Mouse (Mus musculus) liver, adult 2 months (tissue): ENCODE measurements around the gene Nfatc3. TPM values are rescaled to one million over a fixed set of nuclear protein-coding genes. Genes with fewer than 3 reads are reported as not detected.

ENCODE experiments used
- DNase-seq: peaks from one replicate; pipeline ENCODE4 v3.0.0-alpha.2; 2011; ENCODE audit warnings: low read depth, low spot score; ENCODE audit errors: extremely low read depth
- H3K27ac ChIP-seq: fragments of 200-500 bp; replicated peaks from 2 replicates; pipeline ENCODE4 v1.5.1; 2012; ENCODE audit warnings: low read depth, mild to moderate bottlenecking, control low read depth, inconsistent platforms, low read length; ENCODE audit not compliant: insufficient read depth
- H3K27me3 ChIP-seq: fragments of 200-500 bp; 2 replicates; pipeline ENCODE4 v1.6.1; 2012; ENCODE audit warnings: mild to moderate bottlenecking, moderate library complexity, low read length, inconsistent platforms; ENCODE audit not compliant: control insufficient read depth, insufficient read depth
- H3K36me3 ChIP-seq: fragments of 200-500 bp; 2 replicates; pipeline ENCODE4 v1.6.1; 2012; ENCODE audit warnings: low read length, inconsistent platforms; ENCODE audit not compliant: control insufficient read depth, insufficient read depth
- H3K4me1 ChIP-seq: fragments of 200-500 bp; 2 replicates; pipeline ENCODE4 v1.6.1; 2011; ENCODE audit warnings: low read length; ENCODE audit not compliant: control insufficient read depth, insufficient read depth
- H3K4me3 ChIP-seq: fragments of 200-500 bp; 2 replicates; pipeline ENCODE4 v1.5.1; 2011; ENCODE audit warnings: low read depth, mild to moderate bottlenecking, control low read depth, low read length, moderate library complexity; ENCODE audit not compliant: insufficient read depth
- H3K79me2 ChIP-seq: fragments of 200-500 bp; 2 replicates; pipeline ENCODE4 v1.6.1; 2012; ENCODE audit warnings: inconsistent platforms, mild to moderate bottlenecking, low read length, moderate library complexity; ENCODE audit not compliant: control insufficient read depth, insufficient read depth
- H3K9ac ChIP-seq: fragments of 200-500 bp; 2 replicates; pipeline ENCODE4 v1.6.1; 2012; ENCODE audit warnings: low read depth, mild to moderate bottlenecking, control low read depth, inconsistent platforms, low read length
- CTCF ChIP-seq: fragments of 200-500 bp; IDR thresholded peaks from 2 replicates; pipeline ENCODE4 v1.5.1; 2011; ENCODE audit warnings: low read depth, low read length, control low read depth
- POLR2A ChIP-seq: fragments of 200-500 bp; IDR thresholded peaks from 2 replicates; pipeline ENCODE4 v1.6.1; 2011; ENCODE audit warnings: low read length, control low read depth; ENCODE audit not compliant: insufficient read depth; ENCODE audit errors: extremely low read depth
- WGBS: fragments of 180-500 bp; shearing (Covaris S2); methylation state at CpG from one replicate; pipeline ENCODE4 v1.1.7; 2018; 5-methylcytosine and 5-hydroxymethylcytosine counted together
- polyA plus RNA-seq: library from polyadenylated mRNA; depleted of rRNA; stranded (reverse); fragments of >200 nt; gene quantifications from 2 replicates; pipeline ENCODE4 v1.2.3, GENCODE M21; 2012; rRNA removed
- total RNA-seq: library from RNA; depleted of rRNA; stranded (reverse); fragments of >200 nt; gene quantifications from 2 replicates; pipeline ENCODE4 v1.2.3, GENCODE M21; 2014; rRNA removed

Gene Nfatc3
- total and polyA plus RNA-seq, 2 experiments: 8.5 to 13.3 TPM

DNA sequence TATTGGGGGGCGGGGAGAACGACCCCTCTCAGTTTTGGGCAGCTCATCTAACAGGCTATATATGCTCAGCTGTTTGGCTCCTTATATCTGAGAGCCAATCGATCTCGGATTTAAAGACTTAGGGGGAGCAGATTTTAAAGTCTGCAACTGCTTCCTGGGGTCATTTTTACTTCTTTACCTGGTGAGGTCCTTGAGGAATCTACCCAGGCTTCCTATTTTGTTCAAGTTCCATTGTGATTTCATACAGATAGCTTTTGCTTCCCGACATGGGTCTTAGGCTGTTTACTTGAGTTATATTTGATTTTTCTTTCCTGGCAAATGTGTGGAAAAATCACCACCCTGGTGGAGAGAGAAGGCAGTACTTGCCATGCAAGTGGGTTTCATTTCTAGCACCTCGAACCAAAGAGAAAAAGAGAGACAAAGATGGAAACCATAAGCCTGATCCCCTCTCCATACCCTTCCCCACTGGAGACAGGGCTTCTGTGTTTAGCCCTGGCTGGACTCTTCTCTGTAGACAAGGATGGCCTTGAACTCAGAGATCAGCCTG is 111.4 kb downstream of the Nfatc3 start:
- no peaks in the 10 kb centered on the region for H3K36me3 ChIP-seq
- no peak for DNase-seq
- H3K9ac ChIP-seq: no peak overlapping the region
- H3K79me2 ChIP-seq: no peaks in the 10 kb centered on the region
- TF ChIP-seq CTCF (no peak), POLR2A (no peak)
- H3K27me3 ChIP-seq: peaks cover 11% of the 10 kb centered on the region
- H3K27ac ChIP-seq: no peak overlapping the region
- 36% methylated on average over 6 of the region's 6 CpGs for WGBS
- H3K4me3 ChIP-seq: no peak overlapping the region
- peaks cover 7% of the 10 kb centered on the region; the same call in 1 of the 2 replicates for H3K4me1 ChIP-seq

DNA sequence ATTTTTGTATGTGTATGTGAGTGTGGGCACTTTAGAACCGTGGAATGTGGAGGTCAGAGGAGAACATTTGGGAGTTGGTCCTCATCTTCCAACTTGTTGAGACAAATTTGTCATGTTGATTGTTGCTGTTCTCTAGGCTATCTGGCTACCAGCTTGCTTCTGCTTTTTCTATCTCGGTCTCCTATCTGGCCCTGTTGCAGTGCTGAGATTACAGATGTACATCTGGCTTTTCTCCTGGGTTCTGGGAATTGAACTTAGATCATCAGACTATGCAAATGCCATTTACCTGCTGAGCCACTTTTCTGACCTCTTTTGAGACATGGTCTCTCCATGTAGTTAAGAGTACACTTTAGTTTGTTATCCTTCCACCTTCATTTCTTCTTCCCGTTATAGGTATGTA is 114.9 kb downstream of the Nfatc3 start:
- TF ChIP-seq CTCF: no peak
- no peak for TF ChIP-seq POLR2A
- Histone ChIP-seq H3K9ac (no peak overlapping the region), H3K4me3 (no peak overlapping the region), H3K27me3 (peaks cover 8% of the 10 kb centered on the region), H3K79me2 (no peaks in the 10 kb centered on the region), H3K4me1 (peaks cover 7% of the 10 kb centered on the region; the same call in 1 of the 2 replicates), H3K36me3 (no peaks in the 10 kb centered on the region), H3K27ac (no peak overlapping the region)
- WGBS: 84% methylated on average over 3 of the region's 3 CpGs
- no peak for DNase-seq

- DNase-seq: no peak
- Histone ChIP-seq H3K79me2 (no peaks in the 10 kb centered on the region), H3K4me1 (no peaks in the 10 kb centered on the region), H3K27ac (no peak overlapping the region), H3K9ac (no peak overlapping the region), H3K27me3 (no peaks in the 10 kb centered on the region), H3K4me3 (no peak overlapping the region), H3K36me3 (no peaks in the 10 kb centered on the region)
- WGBS: 58% methylated on average over 1 of the region's 1 CpGs
- no peak for TF ChIP-seq POLR2A
- TF ChIP-seq CTCF: no peak
Measured at GRCm38 (mm10) chr8:106176891-106177290, 118.3 kb downstream of the Nfatc3 start.

- DNase-seq: no peak
Measured at GRCm38 (mm10) chr8:106177594-106177993, 119.0 kb downstream of the Nfatc3 start.

DNA sequence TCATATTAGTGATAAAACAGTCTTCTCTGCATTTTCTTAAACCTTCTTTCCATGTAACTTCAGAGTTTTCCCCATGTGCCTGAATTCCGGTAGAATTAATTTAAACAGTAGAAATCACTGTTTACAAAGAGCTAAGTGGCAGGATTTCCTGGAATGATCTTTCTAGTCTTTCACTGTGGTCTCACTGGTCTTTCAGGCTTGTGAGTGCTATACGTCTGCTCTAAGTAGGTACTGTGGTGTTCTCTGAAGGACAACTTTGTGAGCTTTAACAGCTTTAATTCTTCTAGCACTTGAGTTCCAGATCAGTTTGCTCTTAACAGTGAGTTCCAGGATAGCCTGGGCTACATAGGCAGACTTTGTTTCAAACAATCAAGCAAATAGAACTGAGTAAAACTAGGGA is 119.8 kb downstream of the Nfatc3 start:
- TF ChIP-seq CTCF: no peak
- no peak for TF ChIP-seq POLR2A
- Histone ChIP-seq H3K4me1 (no peaks in the 10 kb centered on the region), H3K79me2 (no peaks in the 10 kb centered on the region), H3K36me3 (no peaks in the 10 kb centered on the region), H3K27ac (no peak overlapping the region), H3K9ac (no peak overlapping the region), H3K27me3 (no peaks in the 10 kb centered on the region), H3K4me3 (no peak overlapping the region)
- no peak for DNase-seq
- 75% methylated on average over 2 of the region's 2 CpGs for WGBS

More at GRCm38 (mm10) chr8:106177594-106177993, 119.0 kb downstream of the Nfatc3 start:
- no peaks in the 10 kb centered on the region for H3K27me3 ChIP-seq
- H3K4me3 ChIP-seq: no peak overlapping the region
- TF ChIP-seq CTCF (no peak), POLR2A (no peak)
- no peaks in the 10 kb centered on the region for H3K36me3 ChIP-seq
- 79% methylated on average over 1 of the region's 1 CpGs for WGBS
- H3K27ac ChIP-seq: no peak overlapping the region
- H3K79me2 ChIP-seq: no peaks in the 10 kb centered on the region
- no peaks in the 10 kb centered on the region for H3K4me1 ChIP-seq
- H3K9ac ChIP-seq: no peak overlapping the region

Other genes starting within 250 kb of the Nfatc3 start
- gene Ranbp10, start 231.5 kb upstream of the Nfatc3 start, total RNA-seq: 19.7 and 26.9 TPM in 2 replicates
- gene Ranbp10, start 231.5 kb upstream of the Nfatc3 start, polyA plus RNA-seq: 37.1 and 38.0 TPM in 2 replicates
- gene Tsnaxip1, start 231.1 kb upstream of the Nfatc3 start, total RNA-seq: not detected in 2 replicates
- not detected in 2 replicates for gene Tsnaxip1, start 231.1 kb upstream of the Nfatc3 start, polyA plus RNA-seq
- gene Cenpt, start 205.6 kb upstream of the Nfatc3 start, total RNA-seq: 0.92 and 1.4 TPM in 2 replicates
- 1.9 and 2.1 TPM in 2 replicates for gene Cenpt, start 205.6 kb upstream of the Nfatc3 start, polyA plus RNA-seq
- gene Thap11, start 203.7 kb upstream of the Nfatc3 start, total RNA-seq: 11.3 and 15.6 TPM in 2 replicates
- 26.9 and 28.5 TPM in 2 replicates for gene Thap11, start 203.7 kb upstream of the Nfatc3 start, polyA plus RNA-seq
- gene Nutf2, start 198.3 kb upstream of the Nfatc3 start, total RNA-seq: 21.6 and 28.1 TPM in 2 replicates
- gene Nutf2, start 198.3 kb upstream of the Nfatc3 start, polyA plus RNA-seq: 23.9 and 29.3 TPM in 2 replicates
- gene Edc4, start 178.0 kb upstream of the Nfatc3 start, total RNA-seq: 7.5 and 12.1 TPM in 2 replicates
- 20.0 and 32.0 TPM in 2 replicates for gene Edc4, start 178.0 kb upstream of the Nfatc3 start, polyA plus RNA-seq
- not detected in 2 replicates for gene Nrn1l, start 165.3 kb upstream of the Nfatc3 start, total RNA-seq
- gene Nrn1l, start 165.3 kb upstream of the Nfatc3 start, polyA plus RNA-seq: 0.35 and 1.5 TPM in 2 replicates
- gene Pskh1, start 158.4 kb upstream of the Nfatc3 start, total RNA-seq: 19.0 and 20.1 TPM in 2 replicates
- 35.9 and 37.9 TPM in 2 replicates for gene Pskh1, start 158.4 kb upstream of the Nfatc3 start, polyA plus RNA-seq
- 8.5 and 59.0 TPM in 2 replicates for gene Ctrl, start 125.0 kb upstream of the Nfatc3 start, total RNA-seq
- gene Ctrl, start 125.0 kb upstream of the Nfatc3 start, polyA plus RNA-seq: 1.6 and 2.0 TPM in 2 replicates
- gene Psmb10, start 120.4 kb upstream of the Nfatc3 start, total RNA-seq: 86.8 and 109 TPM in 2 replicates
- 122 and 139 TPM in 2 replicates for gene Psmb10, start 120.4 kb upstream of the Nfatc3 start, polyA plus RNA-seq
- 215 and 324 TPM in 2 replicates for gene Lcat, start 115.5 kb upstream of the Nfatc3 start, total RNA-seq
- gene Lcat, start 115.5 kb upstream of the Nfatc3 start, polyA plus RNA-seq: 919 and 969 TPM in 2 replicates
- gene Slc12a4, start 92.7 kb upstream of the Nfatc3 start, total RNA-seq: 10.8 and 14.2 TPM in 2 replicates
- gene Slc12a4, start 92.7 kb upstream of the Nfatc3 start, polyA plus RNA-seq: 10.7 and 16.0 TPM in 2 replicates
- gene Dpep3, start 79.4 kb upstream of the Nfatc3 start, total RNA-seq: not detected in 2 replicates
- not detected in 2 replicates for gene Dpep3, start 79.4 kb upstream of the Nfatc3 start, polyA plus RNA-seq
- 5.7 and 6.8 TPM in 2 replicates for gene Dus2, start 67.5 kb upstream of the Nfatc3 start, total RNA-seq
- gene Dus2, start 67.5 kb upstream of the Nfatc3 start, polyA plus RNA-seq: 5.6 and 7.1 TPM in 2 replicates
- gene Dpep2nb, start 52.9 kb upstream of the Nfatc3 start, total RNA-seq: not detected in 2 replicates
- not detected in 2 replicates for gene Dpep2nb, start 52.9 kb upstream of the Nfatc3 start, polyA plus RNA-seq
- gene Ddx28, start 47.0 kb upstream of the Nfatc3 start, total RNA-seq: 10.3 and 12.2 TPM in 2 replicates
- gene Ddx28, start 47.0 kb upstream of the Nfatc3 start, polyA plus RNA-seq: 9.6 and 10.6 TPM in 2 replicates
- 43.6 and 50.5 TPM in 2 replicates for gene Esrp2, start 78.1 kb downstream of the Nfatc3 start, total RNA-seq
- gene Esrp2, start 78.1 kb downstream of the Nfatc3 start, polyA plus RNA-seq: 76.8 and 86.2 TPM in 2 replicates
- 11.3 and 12.5 TPM in 2 replicates for gene Pla2g15, start 91.6 kb downstream of the Nfatc3 start, total RNA-seq
- 8.7 and 10.6 TPM in 2 replicates for gene Pla2g15, start 91.6 kb downstream of the Nfatc3 start, polyA plus RNA-seq
- gene Slc7a6, start 110.0 kb downstream of the Nfatc3 start, total RNA-seq: 0.09 and 0.27 TPM in 2 replicates
- gene Slc7a6, start 110.0 kb downstream of the Nfatc3 start, polyA plus RNA-seq: 0.21 and 0.91 TPM in 2 replicates
- 21.9 and 23.0 TPM in 2 replicates for gene Slc7a6os, start 152.1 kb downstream of the Nfatc3 start, total RNA-seq
- gene Slc7a6os, start 152.1 kb downstream of the Nfatc3 start, polyA plus RNA-seq: 8.3 and 11.0 TPM in 2 replicates
- gene Prmt7, start 152.1 kb downstream of the Nfatc3 start, total RNA-seq: 9.7 and 9.9 TPM in 2 replicates
- gene Prmt7, start 152.1 kb downstream of the Nfatc3 start, polyA plus RNA-seq: 8.8 and 12.0 TPM in 2 replicates